Mouse (Mus musculus): ENCODE measurements at regions not wholly inside any gene's neighbourhood (a gene's known extent, or its start where the extent isn't known, plus 50 kb on each side); places are given as distances from the start of the nearest gene placed in this dataset.

- no peak for DNase-seq (ENCODE audit: low spot score in 2 of 2)
Observed at GRCm38 (mm10) chr16:25042669-25043440, 243.8 kb upstream of the Tprg start.

- DNase-seq (ENCODE audit: low spot score in 2 of 2): no peak
Observed at GRCm38 (mm10) chr16:25044637-25045036, 242.0 kb upstream of the Tprg start.

- no peak for DNase-seq (ENCODE audit: low spot score in 2 of 2)
Observed at GRCm38 (mm10) chr16:25047726-25048125, 238.9 kb upstream of the Tprg start.

- no peak for DNase-seq (ENCODE audit: low spot score in 2 of 2)
Observed at GRCm38 (mm10) chr16:25049928-25050510, 236.6 kb upstream of the Tprg start.

- DNase-seq (ENCODE audit: low spot score in 2 of 2): no peak
Observed at GRCm38 (mm10) chr16:25051044-25051443, 235.6 kb upstream of the Tprg start.

GRCm38 (mm10) chr16:25052428-25052827 lies 234.2 kb upstream of the Tprg start:
- no peak for DNase-seq (ENCODE audit: low spot score in 2 of 2)

GRCm38 (mm10) chr16:25052917-25053343 lies 233.7 kb upstream of the Tprg start:
- no peak for DNase-seq (ENCODE audit: low spot score in 2 of 2)

GRCm38 (mm10) chr16:25054304-25054703 lies 232.3 kb upstream of the Tprg start:
- DNase-seq (ENCODE audit: low spot score in 2 of 2): no peak

GRCm38 (mm10) chr16:25055376-25055775 lies 231.2 kb upstream of the Tprg start:
- no peak for DNase-seq (ENCODE audit: low spot score in 2 of 2)

GRCm38 (mm10) chr16:25058051-25058747 lies 228.4 kb upstream of the Tprg start:
- DNase-seq (ENCODE audit: low spot score in 2 of 2): no peak

GRCm38 (mm10) chr16:25058812-25059501 lies 227.7 kb upstream of the Tprg start:
- peak; percentile 90 to 97 for DNase-seq (ENCODE audit: low spot score in 2 of 2)

GRCm38 (mm10) chr16:25059504-25059992 lies 227.1 kb upstream of the Tprg start:
- peak in 1 of 2 experiments; percentile 80 for DNase-seq (ENCODE audit: low spot score in 2 of 2)

- no peak for DNase-seq (ENCODE audit: low spot score in 2 of 2)
Observed at GRCm38 (mm10) chr16:25060266-25060665, 226.4 kb upstream of the Tprg start.

- DNase-seq (ENCODE audit: low spot score in 2 of 2): peak in 1 of 2 experiments; percentile 63
Observed at GRCm38 (mm10) chr16:25061631-25062030, 225.0 kb upstream of the Tprg start.

- no peak for DNase-seq (ENCODE audit: low spot score in 2 of 2)
Observed at GRCm38 (mm10) chr16:25063981-25064380, 222.6 kb upstream of the Tprg start.

GRCm38 (mm10) chr16:25064538-25064937 lies 222.1 kb upstream of the Tprg start:
- DNase-seq (ENCODE audit: low spot score in 2 of 2): peak; percentile 79

GRCm38 (mm10) chr16:25066822-25067221 lies 219.8 kb upstream of the Tprg start:
- no peak for DNase-seq (ENCODE audit: low spot score in 2 of 2)

GRCm38 (mm10) chr16:25067276-25068249 lies 219.1 kb upstream of the Tprg start:
- no peak for DNase-seq (ENCODE audit: low spot score in 2 of 2)

- DNase-seq (ENCODE audit: low spot score in 2 of 2): no peak
Observed at GRCm38 (mm10) chr16:25080811-25081210, 205.8 kb upstream of the Tprg start.

GRCm38 (mm10) chr16:25083729-25084128 lies 202.9 kb upstream of the Tprg start:
- no peak for DNase-seq (ENCODE audit: low spot score in 2 of 2)

Measured in urinary bladder, adult 18-20 months (tissue).